Mouse (Mus musculus): Measurements from ENCODE around the gene Eif4e3. TPM values are rescaled to one million over a fixed set of nuclear protein-coding genes. Genes with fewer than 3 reads are reported as not detected.

Gene Eif4e3
- polyA plus RNA-seq, 1 experiment = 2.6 TPM

GRCm38 (mm10) chr6:99692916-99693841 lies 26.6 kb upstream of the Eif4e3 start:
- WGBS = 3% methylated on average over 110 of the region's 110 CpGs
- H3K4me1 ChIP-seq (ENCODE audit: control insufficient read depth, insufficient read depth, insufficient read length, low read length) = peaks cover 2% of the 10 kb centered on the region; the same call in 1 of the 2 replicates
- TF ChIP-seq CTCF (IDR thresholded peaks at IDR 0.05; ENCODE audit: extremely low read depth, insufficient read length, insufficient replicate concordance, low read depth, low read length) (no peak), POLR2A (IDR thresholded peaks at IDR 0.05; ENCODE audit: low read depth, low read length) (no peak)
- H3K4me3 ChIP-seq (ENCODE audit: low read depth, low read length) = peak overlapping the region; percentile 82
- peaks cover 27% of the 10 kb centered on the region for H3K27me3 ChIP-seq (ENCODE audit: control insufficient read depth, insufficient read depth, low read length)
- no peaks in the 10 kb centered on the region for H3K36me3 ChIP-seq (ENCODE audit: control insufficient read depth, insufficient read depth, low read length)
- no peak overlapping the region for H3K27ac ChIP-seq (ENCODE audit: insufficient read depth, low read depth, low read length)

- H3K27ac ChIP-seq (ENCODE audit: insufficient read depth, low read depth, low read length) = no peak within 1 kb of the TSS
- H3K27me3 ChIP-seq (ENCODE audit: control insufficient read depth, insufficient read depth, low read length) = peaks cover 26% of the 10 kb centered on the region
- peaks cover 2% of the 10 kb centered on the region; the same call in 1 of the 2 replicates for H3K4me1 ChIP-seq (ENCODE audit: control insufficient read depth, insufficient read depth, insufficient read length, low read length)
- TF ChIP-seq POLR2A (IDR thresholded peaks at IDR 0.05; ENCODE audit: low read depth, low read length) (no peak), CTCF (IDR thresholded peaks at IDR 0.05; ENCODE audit: extremely low read depth, insufficient read length, insufficient replicate concordance, low read depth, low read length) (no peak)
- WGBS = 1% methylated on average over 101 of the region's 112 CpGs
- H3K4me3 ChIP-seq (ENCODE audit: low read depth, low read length) = peak within 1 kb of the TSS; percentile 82
- no peaks in the 10 kb centered on the region for H3K36me3 ChIP-seq (ENCODE audit: control insufficient read depth, insufficient read depth, low read length)
Measured at GRCm38 (mm10) chr6:99692206-99692915, 25.8 kb upstream of the Eif4e3 start, which contains the start of gene Gpr27. Gpr27 (plus strand) TSS chr6:99692679.

DNA sequence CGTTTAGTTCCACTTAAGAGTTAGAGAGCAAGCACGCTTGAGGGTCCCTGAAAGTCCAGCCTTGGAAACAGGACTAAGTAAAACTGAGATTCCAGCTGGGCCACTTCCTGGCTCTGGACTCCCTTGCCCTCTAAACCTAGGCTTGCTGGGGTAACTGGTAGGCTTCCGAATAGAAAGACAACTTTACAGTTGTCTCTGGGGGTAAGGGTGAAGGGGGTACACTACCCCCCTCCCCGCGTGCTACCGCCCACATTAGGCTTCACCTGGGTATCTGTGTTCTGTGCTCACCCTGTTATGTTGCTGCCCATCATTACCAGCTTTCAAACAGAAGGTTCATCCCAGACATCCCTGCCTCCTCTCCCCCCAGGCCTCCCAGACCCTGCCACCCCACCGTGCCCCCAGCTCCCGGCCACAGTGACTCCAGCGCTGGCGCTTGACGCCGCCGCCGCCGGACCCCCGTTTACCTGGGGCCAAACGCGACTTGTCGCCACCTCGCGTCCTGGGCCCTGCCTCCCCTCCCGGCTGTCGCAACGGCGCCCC lies 25.2 kb upstream of the Eif4e3 start:
- Histone ChIP-seq H3K27ac (ENCODE audit: insufficient read depth, low read depth, low read length) (no peak overlapping the region), H3K4me3 (ENCODE audit: low read depth, low read length) (peak overlapping the region; percentile 82), H3K27me3 (ENCODE audit: control insufficient read depth, insufficient read depth, low read length) (peaks cover 26% of the 10 kb centered on the region), H3K36me3 (ENCODE audit: control insufficient read depth, insufficient read depth, low read length) (no peaks in the 10 kb centered on the region), H3K4me1 (ENCODE audit: control insufficient read depth, insufficient read depth, insufficient read length, low read length) (peaks cover 2% of the 10 kb centered on the region; the same call in 1 of the 2 replicates)
- TF ChIP-seq CTCF (IDR thresholded peaks at IDR 0.05; ENCODE audit: extremely low read depth, insufficient read length, insufficient replicate concordance, low read depth, low read length) = no peak
- no peak for TF ChIP-seq POLR2A (IDR thresholded peaks at IDR 0.05; ENCODE audit: low read depth, low read length)
- 12% methylated on average over 25 of the region's 25 CpGs for WGBS

DNA sequence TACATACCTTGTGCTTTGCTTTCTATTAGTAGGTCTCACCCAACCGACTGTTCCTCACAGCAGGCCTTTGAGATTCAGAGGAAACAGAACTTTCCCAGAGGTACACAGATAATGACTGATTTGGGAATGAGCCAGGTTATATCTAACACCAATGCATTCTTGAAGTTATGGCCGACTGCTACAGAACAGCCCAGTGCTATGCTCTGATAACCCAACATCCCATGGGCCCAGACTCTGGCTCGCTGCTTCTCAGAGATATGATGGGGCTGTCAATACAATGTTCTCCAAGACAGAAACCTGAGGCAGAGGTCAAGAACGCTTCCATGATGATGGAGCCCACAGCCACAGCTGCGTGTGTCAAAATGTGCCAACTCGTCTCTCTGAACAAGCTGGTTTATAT lies 21.9 kb upstream of the Eif4e3 start:
- Histone ChIP-seq H3K27ac (ENCODE audit: insufficient read depth, low read depth, low read length) (no peak overlapping the region), H3K4me1 (ENCODE audit: control insufficient read depth, insufficient read depth, insufficient read length, low read length) (peaks cover 2% of the 10 kb centered on the region; the same call in 1 of the 2 replicates), H3K4me3 (ENCODE audit: low read depth, low read length) (no peak overlapping the region), H3K27me3 (ENCODE audit: control insufficient read depth, insufficient read depth, low read length) (peaks cover 20% of the 10 kb centered on the region), H3K36me3 (ENCODE audit: control insufficient read depth, insufficient read depth, low read length) (no peaks in the 10 kb centered on the region)
- WGBS = 75% methylated on average over 6 of the region's 6 CpGs
- no peak for TF ChIP-seq POLR2A (IDR thresholded peaks at IDR 0.05; ENCODE audit: low read depth, low read length)
- no peak for TF ChIP-seq CTCF (IDR thresholded peaks at IDR 0.05; ENCODE audit: extremely low read depth, insufficient read length, insufficient replicate concordance, low read depth, low read length)

DNA sequence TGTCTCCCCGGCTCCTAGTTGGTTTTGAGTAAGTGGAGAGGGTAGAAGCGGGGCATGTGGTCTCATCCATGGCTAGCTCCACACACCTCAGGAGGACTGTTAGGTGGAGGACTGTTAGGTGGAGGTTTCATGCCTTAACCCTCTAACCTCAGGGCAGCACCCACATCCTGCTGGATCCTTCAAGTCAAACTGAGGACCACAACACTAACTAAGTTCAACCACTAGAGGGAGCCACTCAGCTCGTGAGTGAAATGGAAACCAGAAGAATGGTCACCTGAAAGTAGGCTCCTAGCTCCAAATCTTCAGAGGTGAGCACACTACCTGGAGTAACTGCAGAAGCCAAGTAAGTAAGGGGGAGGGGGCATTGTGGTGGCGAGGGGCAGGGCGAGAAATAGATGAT lies 18.3 kb upstream of the Eif4e3 start:
- TF ChIP-seq CTCF (IDR thresholded peaks at IDR 0.05; ENCODE audit: extremely low read depth, insufficient read length, insufficient replicate concordance, low read depth, low read length) (peak; percentile 59; the same call in 1 of the 2 replicates), POLR2A (IDR thresholded peaks at IDR 0.05; ENCODE audit: low read depth, low read length) (no peak)
- H3K36me3 ChIP-seq (ENCODE audit: control insufficient read depth, insufficient read depth, low read length) = no peaks in the 10 kb centered on the region
- H3K4me3 ChIP-seq (ENCODE audit: low read depth, low read length) = no peak overlapping the region
- H3K27ac ChIP-seq (ENCODE audit: insufficient read depth, low read depth, low read length) = no peak overlapping the region
- 52% methylated on average over 5 of the region's 5 CpGs for WGBS
- H3K4me1 ChIP-seq (ENCODE audit: control insufficient read depth, insufficient read depth, insufficient read length, low read length) = no peaks in the 10 kb centered on the region
- no peaks in the 10 kb centered on the region for H3K27me3 ChIP-seq (ENCODE audit: control insufficient read depth, insufficient read depth, low read length)

DNA sequence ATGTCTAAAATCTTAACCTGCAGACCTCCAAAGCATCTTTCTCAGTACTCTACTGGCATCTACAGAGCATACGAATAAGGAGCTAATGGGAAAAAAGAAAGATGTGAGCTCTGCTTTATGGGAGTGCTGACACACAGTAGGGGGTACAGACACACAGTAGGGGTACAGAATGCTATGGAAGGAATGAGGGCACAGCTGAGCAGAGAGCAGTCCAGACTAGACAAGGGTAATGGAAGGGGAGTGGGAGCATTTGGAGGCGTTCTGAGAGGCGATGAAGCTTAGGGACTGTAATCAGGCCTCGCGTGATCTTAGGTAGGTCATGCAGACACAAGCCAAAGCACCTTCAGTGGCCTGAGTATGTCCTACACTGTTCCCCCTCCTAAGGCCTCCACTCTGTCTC lies 17.4 kb upstream of the Eif4e3 start:
- no peak for TF ChIP-seq POLR2A (IDR thresholded peaks at IDR 0.05; ENCODE audit: low read depth, low read length)
- TF ChIP-seq CTCF (IDR thresholded peaks at IDR 0.05; ENCODE audit: extremely low read depth, insufficient read length, insufficient replicate concordance, low read depth, low read length) = no peak
- Histone ChIP-seq H3K27ac (ENCODE audit: insufficient read depth, low read depth, low read length) (no peak overlapping the region), H3K36me3 (ENCODE audit: control insufficient read depth, insufficient read depth, low read length) (no peaks in the 10 kb centered on the region), H3K4me3 (ENCODE audit: low read depth, low read length) (no peak overlapping the region), H3K27me3 (ENCODE audit: control insufficient read depth, insufficient read depth, low read length) (no peaks in the 10 kb centered on the region), H3K4me1 (ENCODE audit: control insufficient read depth, insufficient read depth, insufficient read length, low read length) (no peaks in the 10 kb centered on the region)
- 94% methylated on average over 5 of the region's 5 CpGs for WGBS

Measured in small intestine, adult 2 months (tissue).